Mouse (Mus musculus) WW6 (cell line): ENCODE data around the gene Gm42674.
A peak's percentile ranks its signal among the peaks of the same experiment; 100 is the strongest.

Experiments used
- DNase-seq: peaks from one replicate; pipeline ENCODE4 v3.0.0-alpha.2; 2013; ENCODE audit warnings: low read depth, low spot score

The Gm42674 gene

DNA sequence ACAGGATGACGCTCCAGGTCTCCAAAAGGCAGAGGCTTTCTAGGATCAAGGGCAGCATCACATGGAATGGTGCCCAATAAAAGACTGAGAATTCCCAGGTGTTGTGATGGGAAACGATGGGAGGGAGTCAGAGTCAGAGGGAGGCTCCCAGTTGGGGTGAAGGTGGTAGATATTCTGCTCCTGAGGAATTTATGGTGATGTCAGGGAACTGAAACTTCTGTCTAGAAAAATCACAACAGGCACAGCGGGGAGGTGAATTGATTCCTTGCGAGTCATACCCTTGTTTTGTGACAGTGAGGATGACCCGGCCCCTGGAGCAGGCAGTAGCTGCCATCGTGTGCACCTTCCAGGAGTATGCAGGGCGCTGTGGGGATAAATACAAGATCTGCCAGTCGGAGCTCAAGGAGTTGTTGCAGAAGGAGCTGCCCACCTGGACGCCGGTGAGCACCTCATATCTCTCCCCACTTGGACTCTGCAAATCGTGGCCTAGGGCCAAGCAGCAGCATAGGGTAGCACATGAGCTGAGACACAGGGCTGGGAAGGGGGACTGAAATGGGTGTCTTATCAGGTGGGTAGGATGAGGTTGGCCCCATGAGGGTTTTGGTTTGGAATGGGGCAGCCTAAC, at the start of gene Gm42674:
Gm42674 (plus strand) TSS at position 419 of the 625 bp plus-strand sequence.
- DNase-seq: no peak

DNA sequence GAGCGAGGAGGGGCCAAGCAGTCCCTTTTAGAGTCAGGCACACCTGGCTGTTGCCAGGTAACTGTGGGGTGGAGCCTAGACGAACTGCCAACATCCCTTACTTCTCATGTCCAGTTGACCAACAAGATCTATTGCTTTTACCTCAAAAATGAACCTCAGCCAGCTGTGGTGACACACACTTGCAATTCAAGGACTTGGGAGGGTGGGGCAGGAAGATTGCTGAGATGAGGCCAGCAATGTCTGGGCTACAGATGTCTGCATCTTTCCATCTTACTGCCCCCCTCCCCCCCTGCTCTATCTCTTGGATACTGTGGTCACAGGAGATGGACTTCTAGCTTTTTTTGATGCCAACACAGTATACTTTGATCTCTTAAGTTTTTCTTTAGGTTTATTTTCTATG, 49.5 kb upstream of the Gm42674 start:
- DNase-seq: no peak

DNA sequence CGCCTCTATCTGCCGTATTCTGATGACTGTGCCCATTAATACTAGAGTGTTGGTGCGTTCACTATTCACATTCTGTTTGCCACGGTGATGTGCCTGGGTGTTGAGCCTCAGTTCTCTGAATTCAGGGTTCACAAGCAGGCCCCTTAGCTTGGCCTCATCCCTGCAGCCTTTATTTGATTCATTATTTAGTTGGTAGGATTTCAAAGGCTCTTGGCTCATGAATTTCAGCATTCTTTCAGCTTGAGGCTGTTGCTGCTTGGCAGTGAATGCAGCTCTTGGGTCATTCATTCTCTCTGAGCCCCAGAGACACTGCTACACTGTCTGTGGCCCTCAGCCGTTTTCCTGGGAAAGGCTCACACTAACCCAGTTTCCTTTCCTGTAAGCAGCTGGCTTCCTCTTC, 45.8 kb upstream of the Gm42674 start:
- DNase-seq: no peak

DNA sequence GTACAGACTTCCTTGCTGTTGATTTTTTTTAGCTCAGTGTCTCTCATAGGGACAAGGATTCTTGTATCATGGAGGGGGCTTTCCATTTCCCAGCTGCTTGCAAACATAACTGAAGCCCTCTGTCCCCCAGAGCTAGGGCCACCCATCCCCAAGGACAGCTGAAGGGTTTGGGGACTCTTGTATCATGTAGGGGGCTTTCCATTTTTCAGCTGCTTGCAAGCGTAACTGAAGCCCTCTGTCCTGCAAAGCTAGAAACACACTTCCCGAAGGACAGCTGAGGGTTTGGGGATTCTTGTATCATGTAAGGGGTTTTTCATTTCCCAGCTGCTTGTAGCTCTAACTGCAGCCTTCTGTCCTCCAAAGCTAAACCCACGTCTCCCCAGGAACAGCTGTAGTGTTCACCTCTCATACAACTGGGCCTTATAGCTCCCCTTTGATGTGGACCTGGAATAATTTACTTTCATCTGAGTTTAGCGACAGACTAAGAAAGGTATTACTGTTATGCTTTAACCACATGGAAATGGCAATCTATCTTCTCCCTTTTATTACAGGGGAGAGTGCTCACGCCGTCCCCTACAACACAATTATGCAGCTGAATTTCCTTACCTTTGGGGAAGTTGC, 41.6 kb upstream of the Gm42674 start, which contains the start of gene S100a3:
S100a3 (plus strand) TSS at position 571 of the 621 bp plus-strand sequence.
- DNase-seq: no peak

DNA sequence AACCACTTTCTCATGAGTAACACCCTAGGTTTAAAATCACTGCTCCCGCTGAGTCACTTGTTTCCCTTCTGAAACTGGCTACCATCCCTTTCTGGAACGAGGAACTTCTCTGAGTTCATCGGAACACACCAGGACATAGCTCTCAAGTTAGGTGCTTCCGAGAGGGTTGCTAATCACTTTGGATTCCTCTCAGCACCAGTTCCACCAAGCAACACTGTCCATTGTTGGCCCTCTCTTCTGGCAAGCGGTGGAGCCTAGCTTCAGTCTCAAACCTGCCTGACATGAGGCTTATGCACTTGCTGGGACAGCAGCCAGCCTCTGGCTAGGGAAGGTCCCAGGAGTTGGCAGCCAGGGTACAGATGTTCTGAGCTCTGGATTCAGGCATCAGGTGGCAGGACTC, 27.0 kb upstream of the Gm42674 start:
- DNase-seq: no peak

DNA sequence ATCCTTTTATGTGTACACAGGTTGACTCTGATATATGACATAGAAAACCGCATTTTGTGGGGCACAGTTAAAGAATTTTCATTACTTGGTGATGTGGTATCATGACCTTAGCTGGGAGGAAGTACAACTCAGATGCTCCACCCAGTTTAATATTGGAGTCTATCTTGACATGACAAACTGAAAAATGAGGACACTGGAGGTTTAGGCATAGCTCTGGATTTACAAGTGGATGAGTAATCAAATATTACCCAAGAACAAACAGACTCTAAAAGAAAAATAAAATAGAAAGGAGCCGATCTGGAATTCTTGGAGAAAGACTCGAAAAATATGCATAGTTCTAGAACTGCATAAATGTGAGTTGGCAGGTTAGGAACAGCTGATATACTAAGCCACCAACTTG, 26.4 kb upstream of the Gm42674 start:
- no peak for DNase-seq

DNA sequence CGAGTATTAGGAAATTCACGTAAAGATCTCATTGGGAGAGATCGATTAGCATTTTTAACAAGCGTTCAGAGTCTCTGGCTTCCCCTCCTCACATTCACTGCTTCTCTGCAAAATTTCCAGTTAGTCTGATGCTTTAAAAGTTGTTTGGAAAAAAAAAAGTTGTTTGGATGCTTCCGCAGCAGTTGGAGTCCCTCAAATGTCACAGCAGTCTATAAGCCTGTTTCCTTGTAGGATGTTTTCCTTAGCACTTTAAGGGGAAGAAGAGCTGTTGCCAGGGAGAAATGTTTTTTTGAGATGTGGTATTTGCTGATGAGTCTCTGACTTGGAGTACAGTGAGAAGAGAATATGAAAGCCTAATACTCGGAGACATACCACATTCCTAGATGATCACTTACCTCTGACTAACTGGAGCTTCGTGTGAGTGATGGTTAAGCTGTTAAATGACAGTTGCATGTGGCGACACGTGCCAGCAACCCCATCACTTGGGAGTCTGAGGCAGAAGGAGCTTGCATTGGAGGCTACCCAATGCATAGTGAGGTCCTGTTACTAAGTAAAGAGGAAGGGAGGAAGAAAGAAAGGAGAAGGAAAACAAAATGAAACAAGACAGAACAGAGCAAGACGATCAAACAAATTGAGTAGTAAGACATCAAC, 25.2 kb upstream of the Gm42674 start:
- no peak for DNase-seq

DNA sequence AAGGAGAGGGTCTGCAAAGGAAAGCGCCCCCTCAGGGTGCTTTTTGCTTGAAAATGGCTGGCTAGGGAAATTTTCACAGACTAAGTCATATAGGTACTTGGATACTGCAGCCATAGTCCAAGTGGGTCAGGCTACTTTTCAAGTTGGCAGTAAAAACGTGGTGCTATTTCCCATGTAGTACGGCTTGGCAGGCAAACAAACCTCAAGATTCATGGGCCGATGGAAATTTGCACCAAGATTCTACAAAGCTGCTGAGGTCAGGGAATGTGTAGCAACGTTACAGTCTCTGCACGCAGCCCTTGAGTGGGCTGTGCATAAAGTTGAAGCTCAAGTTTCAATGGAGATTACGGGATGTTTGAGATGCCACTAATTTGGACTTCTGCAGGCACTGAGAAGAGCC, 22.3 kb upstream of the Gm42674 start:
- no peak for DNase-seq

DNA sequence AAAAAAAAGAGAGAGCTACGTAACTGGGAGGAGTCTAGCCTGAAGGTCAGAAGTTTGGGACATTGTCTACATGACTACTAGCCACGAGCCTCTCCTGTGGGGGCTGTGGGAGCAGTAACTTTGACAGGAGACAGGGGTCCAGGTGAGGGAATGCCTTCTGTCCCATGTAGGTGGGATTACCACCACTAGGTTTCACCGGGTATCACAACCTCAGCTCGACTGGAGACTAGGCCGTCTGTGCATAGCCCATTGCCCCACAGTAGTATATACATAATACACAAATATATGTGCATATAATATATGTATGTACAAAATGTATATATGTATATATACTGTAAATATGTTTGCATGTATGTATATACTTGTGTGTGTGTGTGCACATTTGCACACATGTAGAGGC, 20.6 kb upstream of the Gm42674 start:
- DNase-seq: no peak

DNA sequence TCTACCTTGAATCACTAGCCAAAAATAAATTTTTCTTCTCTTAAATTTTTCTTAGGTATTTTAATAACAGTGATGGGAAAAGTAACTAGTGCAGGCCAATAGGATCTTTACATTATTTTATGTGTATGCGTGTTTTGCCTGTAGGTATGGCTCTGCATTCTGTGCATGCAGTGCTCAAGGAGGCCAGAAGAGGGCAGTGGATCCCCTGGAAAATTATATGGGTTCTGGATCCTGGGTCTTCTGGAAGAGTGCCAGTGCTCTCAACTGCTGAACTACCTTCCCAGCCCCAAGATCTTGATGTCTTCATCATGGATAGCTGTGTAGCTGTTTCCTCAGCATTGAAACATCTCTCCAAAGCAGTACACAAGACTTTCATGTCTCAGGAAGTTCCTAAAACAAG, 19.5 kb upstream of the Gm42674 start:
- no peak for DNase-seq

DNA sequence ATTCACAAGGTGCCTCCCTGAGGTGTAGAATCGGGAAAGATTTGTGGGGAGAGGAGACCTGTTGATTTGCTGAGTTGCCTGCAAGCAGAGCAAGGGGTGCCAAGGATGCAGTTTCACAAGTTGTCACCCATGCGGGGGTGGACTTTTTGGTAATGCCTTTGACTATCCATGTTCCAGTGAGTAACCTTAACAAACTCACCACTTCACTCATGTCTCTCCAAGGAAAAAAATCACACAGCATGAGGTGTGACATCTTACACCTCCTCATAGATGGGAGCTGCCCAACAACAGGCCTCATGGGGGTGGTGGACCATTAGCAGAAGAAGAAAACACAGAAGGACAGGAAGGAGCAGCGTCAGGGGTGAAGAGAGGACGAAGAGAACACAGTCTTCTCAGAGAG, 19.1 kb upstream of the Gm42674 start:
- DNase-seq: no peak

DNA sequence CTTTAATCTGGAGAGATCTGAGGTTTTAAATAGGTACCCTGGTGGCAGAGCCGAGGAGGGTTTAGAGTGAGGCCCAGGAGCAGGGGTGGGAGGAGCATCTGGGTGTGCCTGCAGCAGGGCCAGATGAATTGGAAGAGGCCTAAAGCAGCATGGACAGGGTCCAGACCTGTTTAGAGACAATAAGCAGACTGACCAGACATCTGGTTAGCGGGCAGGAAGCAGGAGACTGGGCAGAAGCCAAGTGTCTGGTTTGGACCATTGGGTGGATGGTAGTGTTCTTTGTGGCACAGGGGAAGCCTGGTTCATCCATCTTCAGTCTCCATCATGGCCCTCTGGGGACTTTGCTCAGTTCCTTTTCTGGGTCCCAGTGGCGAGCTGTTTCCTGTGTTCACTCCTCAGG, 17.8 kb upstream of the Gm42674 start:
- no peak for DNase-seq

DNA sequence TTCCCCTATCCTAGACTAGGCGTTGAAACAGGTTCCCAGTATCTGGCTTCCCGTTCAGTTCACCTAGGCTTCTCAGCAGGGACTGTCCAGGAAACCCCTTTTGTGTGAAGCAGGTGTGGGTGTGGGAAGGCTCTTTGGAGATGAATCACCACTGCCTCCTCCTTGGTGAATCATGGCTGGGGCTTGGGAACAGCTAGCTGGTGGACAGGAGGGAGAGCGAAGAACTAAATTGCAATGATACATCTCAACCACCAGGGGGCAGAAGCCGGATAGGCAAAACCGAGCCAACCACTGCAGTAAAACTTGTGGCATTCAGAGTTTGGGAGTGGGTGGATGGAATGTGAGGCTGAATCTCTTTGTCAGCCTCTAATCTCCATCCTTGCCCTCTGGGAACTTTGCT, 16.1 kb upstream of the Gm42674 start:
- peak; percentile 60 for DNase-seq

DNA sequence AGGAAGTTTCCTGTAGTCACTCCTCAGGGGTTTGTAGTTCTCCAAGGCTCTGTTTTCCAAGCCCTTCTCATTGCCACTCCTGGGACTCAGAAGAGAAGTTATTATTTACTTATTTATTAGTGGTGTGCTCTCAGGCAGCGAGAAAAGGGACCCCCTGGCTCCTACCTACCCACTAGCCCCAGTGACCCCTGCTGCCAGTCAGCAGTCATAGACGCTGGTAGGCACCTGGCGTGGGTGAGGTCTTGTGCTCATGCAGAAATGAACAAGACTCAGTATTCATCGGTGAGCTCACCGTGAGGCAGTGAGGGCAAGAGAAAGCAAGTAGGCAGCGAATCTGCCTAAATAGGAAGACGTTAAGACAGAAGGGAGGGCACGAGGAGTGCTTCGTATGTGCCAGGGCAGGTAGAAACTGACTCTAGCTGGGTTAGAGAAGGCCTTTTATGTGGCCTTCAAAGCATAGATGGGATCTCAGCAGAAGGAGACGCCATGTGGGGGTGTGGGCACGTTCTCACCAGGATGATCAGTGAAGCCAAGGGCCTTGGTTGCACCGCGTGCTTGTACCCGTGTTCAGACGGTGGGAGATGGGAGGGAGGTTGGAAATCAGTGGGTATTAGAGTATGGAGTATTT, 15.6 kb upstream of the Gm42674 start:
- no peak for DNase-seq

DNA sequence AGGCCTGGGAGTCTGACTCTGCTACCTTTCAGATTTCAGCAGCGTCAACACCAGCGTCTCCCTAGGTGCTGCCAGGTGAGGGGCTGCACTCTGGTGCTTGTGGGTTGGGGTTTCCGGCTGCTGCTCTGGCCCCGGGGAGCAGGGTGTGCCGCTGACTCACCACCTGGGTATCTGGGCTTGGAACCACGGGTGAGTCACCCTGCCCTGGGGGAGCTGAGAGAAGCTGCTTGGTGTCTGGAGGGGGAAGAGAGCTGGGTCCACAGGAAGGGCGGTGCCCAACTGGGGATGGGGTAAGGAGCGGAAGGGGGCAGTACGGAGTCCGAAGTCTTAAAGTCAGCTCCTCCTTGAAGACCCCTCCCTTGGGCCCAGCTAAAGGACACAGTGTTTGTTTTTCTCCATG, 14.8 kb upstream of the Gm42674 start:
- no peak for DNase-seq

DNA sequence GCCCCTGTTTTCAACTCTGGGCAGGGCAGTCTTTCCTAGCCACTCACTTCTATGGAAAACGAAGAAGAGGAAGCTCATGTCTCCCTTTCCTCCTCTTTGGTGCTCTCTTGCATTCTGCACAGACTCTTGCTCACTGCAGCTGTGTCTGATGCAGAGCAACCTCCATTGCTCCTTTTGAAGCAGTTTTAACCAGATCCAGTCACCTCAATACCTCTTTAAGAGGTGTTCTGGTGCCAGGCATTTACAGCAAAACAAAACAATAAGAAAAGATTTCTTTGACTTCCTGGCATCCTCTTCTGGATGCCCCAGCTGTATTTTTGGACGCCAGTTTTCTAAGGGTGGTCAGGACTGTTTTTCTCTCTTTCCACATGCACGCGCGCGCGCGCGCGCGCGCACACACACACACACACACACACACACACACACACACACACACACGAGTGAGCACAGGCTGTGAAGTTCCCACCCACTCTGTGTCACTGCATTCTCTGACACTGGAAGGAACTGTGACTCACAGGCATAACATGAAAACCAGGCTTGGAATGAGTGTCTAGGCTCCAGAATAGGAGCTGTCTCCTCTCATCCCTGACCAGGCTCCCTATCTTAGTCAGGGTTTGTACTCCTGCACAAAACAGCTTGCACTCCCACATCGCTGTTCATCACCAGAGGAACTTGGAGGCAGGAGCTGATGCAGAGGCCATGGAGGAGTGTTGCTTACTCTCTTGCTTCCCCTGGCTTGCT, 14.2 kb upstream of the Gm42674 start:
- DNase-seq: no peak

DNA sequence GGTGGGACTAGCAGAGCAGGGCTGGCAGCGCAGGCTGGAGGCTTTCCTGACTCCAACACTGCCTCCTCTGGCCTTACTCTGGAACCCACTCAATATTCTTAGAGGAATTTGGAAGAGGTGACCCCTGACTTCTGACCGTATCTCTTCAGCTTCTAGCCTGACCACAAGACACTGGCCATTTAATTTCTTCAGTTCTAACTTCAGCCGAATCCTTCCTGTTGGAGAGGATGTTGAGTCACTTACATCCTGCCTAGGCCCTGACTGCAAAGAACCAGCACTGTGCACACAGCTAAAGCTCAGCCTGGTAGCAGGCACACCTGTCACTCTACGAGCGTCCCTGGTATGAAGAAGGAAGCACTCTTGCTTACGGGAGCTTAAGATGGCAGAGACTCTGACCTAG, 12.3 kb upstream of the Gm42674 start:
- DNase-seq: no peak

DNA sequence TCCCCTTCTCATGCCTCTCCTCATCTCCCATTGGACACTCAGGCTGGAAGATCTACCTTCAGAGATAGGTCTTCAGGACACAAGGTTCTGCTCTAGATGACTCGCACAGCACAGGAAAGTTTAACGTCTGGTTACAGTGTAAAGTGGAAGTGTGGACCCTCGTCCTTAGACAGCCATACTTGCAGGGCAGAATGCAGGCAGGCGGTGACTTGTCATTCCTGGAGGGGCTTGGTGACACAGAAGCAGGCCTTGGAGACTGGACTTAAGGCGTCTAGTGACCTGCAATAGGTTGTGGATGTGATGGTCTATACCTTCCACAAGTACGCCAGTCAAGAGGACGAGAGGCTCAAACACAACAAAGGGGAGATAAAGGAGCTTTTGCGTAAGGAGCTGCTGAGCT, 11.8 kb upstream of the Gm42674 start, which contains the start of gene S100a2:
S100a2 (plus strand) TSS at position 301 of the 400 bp plus-strand sequence.
- DNase-seq: no peak

DNA sequence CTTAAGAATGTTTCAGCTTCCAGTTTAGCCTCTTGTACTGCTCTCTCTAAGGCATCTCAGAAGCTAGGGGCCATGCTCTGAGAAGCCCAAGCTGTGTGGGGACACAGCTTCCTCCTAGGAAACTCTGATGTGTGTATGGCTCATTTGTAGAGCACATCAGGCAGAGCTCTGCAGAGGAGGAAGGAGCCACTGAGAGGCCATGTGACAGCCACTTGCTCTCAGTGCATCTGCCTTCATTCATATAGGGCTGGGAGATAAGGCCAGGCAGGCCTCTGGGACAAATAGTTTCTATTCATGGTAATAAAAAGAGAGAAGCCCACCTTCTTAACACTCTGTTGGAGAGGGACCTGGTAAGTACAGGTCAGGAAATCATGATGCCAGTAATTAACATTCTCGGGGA, 7.2 kb upstream of the Gm42674 start:
- no peak for DNase-seq

DNA sequence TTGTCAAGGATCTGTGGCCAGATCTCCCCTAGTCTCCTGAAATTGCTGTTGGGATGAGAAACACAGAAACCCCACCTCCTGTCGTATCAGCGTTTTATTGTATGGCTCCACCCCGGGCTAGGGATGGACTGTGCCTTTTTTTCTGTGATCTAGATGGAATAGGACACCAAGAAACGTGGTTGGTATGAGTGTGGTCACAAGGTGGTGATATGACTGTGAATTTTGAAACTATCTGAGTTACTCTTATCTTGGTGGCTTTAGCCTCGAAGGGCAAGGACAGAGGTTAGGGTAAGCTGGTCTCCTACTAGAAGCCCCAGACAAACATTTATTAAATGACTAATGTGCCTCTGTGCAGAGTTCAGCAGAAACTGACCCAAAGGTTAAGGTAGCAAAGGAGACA, 6.1 kb upstream of the Gm42674 start:
- DNase-seq: no peak

DNA sequence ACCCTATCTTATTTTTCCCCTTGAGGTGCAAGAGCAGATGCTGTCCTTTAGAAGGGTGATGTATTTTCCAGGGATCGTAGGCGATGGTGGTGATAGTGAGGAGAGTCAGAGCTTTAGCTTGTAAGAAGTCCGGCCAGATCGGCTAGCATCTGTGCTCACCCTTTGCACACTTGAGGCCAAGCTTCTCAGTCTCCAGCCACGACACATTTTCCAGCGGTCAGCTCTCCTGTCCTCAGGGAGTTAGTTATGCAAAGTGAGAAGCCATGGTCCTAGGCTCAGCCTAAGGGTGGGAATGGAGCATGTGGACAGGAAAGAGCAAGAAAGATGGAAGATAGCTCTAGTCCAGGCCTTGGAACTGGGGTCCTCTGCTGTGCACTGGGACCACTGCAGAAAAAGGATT, 4.9 kb upstream of the Gm42674 start:
- DNase-seq: no peak

DNA sequence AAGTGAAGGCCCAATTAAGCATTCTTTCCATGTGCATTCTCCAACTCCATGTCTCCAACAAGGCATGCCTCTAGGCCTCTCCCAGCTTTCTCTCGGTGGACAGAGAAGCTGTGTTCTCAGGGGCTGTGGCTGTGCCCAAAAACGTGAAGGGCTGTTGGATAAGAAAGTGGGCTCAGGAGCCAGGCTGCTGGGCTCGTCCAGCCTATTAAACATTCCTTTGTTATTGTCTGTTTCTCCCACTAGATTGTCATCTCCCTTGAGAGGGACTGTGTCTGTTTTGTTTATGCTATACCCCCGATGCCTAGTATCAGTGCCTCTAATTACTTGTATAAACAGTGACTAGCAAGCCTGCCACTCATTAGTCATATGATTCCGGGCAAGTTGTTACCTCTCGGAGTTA, 4.0 kb upstream of the Gm42674 start:
- no peak for DNase-seq
